In genomic region chr2:52320175-52320574, GRCm38 (mm10) we compare ENCODE assay signal across 24 mouse cellular contexts.
"Had no signal": no experiment of that assay in that cellular context is flagged by ENCODE, and none has a peak within 500 bp of the region (broad histone marks: within the 10 kb centered on the region; RNA-seq: fewer than 3 reads in every experiment).

No protein-coding gene starts in this region.

- H3K27ac ChIP-seq: heart, adult 2 months; hindbrain, embryonic 13.5 days; hindbrain, embryonic 15.5 days; hindbrain, postnatal 0 days; limb, embryonic 13.5 days; limb, embryonic 15.5 days; liver, embryonic 12.5 days; liver, embryonic 14.5 days had no signal

- ATAC-seq: hindbrain, postnatal 0 days; intestine, embryonic 16.5 days; liver, embryonic 12.5 days had no signal

- H3K9ac ChIP-seq: heart, embryonic 13.5 days; heart, embryonic 15.5 days; hindbrain, embryonic 13.5 days; hindbrain, embryonic 15.5 days; limb, embryonic 13.5 days; limb, embryonic 15.5 days; liver, embryonic 12.5 days; liver, embryonic 14.5 days had no signal

- H3K4me3 ChIP-seq: heart, adult 2 months; heart, embryonic 13.5 days; heart, embryonic 15.5 days; hindbrain, embryonic 13.5 days; hindbrain, embryonic 15.5 days; limb, embryonic 13.5 days; limb, embryonic 15.5 days; liver, embryonic 12.5 days had no signal

- H3K4me2 ChIP-seq: heart, embryonic 11.5 days; heart, embryonic 13.5 days; heart, embryonic 15.5 days; hindbrain, embryonic 13.5 days; hindbrain, embryonic 15.5 days; limb, embryonic 13.5 days; limb, embryonic 15.5 days; liver, embryonic 12.5 days had no signal

- H3K4me1 ChIP-seq: hindbrain, embryonic 13.5 days; hindbrain, embryonic 15.5 days; limb, embryonic 13.5 days; limb, embryonic 15.5 days had no signal

- H3K9me3 ChIP-seq: heart, embryonic 13.5 days; heart, embryonic 15.5 days; hindbrain, embryonic 13.5 days; hindbrain, embryonic 15.5 days; limb, embryonic 13.5 days; limb, embryonic 15.5 days; liver, embryonic 12.5 days had no signal

- DNase-seq: gastrocnemius, postnatal 10 days; gastrocnemius, postnatal 36 days; heart, adult 11 months; heart, adult 2 months; heart, postnatal 14 days; heart, postnatal 36 days; kidney, adult 8-10 months; kidney, postnatal 10 days; kidney, postnatal 25 days; layer of hippocampus, adult 9-11 months; layer of hippocampus, postnatal 36 days; left cerebral cortex, postnatal 4 days; lung, adult 18-20 months had no signal

- H3K36me3 ChIP-seq: heart, embryonic 13.5 days; heart, embryonic 15.5 days; hindbrain, embryonic 13.5 days; hindbrain, embryonic 15.5 days; limb, embryonic 13.5 days; limb, embryonic 15.5 days; liver, embryonic 12.5 days had no signal

- H3K27me3 ChIP-seq: heart, embryonic 13.5 days; heart, embryonic 15.5 days; hindbrain, embryonic 13.5 days; hindbrain, embryonic 15.5 days; limb, embryonic 13.5 days; limb, embryonic 15.5 days had no signal
